Mouse (Mus musculus) cerebellum, adult (tissue): ENCODE data around the gene Zfp980.
"Not testable (repeated sequence)": the region's sequence is repeated elsewhere in the genome, so short reads cannot be mapped to it uniquely, and the experiment has no call there.

ENCODE experiments used
- ATAC-seq: cut with Nextera tagmentation; 2 replicates; pipeline ENCODE4 v1.9.2; 2017; ENCODE audit warnings: mild to moderate bottlenecking, moderate library complexity, mixed read lengths; ENCODE audit not compliant: insufficient number of reproducible peaks, low FRiP score, low TSS enrichment

Zfp980 gene

DNA sequence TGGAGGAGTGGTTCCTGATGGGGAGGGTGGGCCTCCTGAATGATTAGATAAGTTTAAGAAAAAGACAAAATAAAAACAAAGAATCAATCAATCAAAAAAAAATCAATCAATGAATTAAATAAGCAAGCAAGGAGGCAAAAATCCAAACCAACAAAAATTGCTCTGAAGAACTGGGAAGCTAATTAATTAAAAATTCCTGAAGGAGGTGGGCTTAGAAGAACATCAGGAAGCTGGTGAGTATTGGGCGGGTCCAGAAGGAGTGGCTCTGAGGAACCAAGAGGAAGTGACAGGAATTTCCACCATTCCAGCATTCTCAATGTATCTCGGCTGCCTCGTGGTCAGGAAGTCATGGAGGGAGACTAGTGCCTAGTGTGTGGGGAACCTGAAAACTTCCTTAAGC is at the start of gene Zfp980:
Zfp980 (plus strand) TSS at position 301 of the 400 bp plus-strand sequence.
- not testable (repeated sequence) for ATAC-seq

DNA sequence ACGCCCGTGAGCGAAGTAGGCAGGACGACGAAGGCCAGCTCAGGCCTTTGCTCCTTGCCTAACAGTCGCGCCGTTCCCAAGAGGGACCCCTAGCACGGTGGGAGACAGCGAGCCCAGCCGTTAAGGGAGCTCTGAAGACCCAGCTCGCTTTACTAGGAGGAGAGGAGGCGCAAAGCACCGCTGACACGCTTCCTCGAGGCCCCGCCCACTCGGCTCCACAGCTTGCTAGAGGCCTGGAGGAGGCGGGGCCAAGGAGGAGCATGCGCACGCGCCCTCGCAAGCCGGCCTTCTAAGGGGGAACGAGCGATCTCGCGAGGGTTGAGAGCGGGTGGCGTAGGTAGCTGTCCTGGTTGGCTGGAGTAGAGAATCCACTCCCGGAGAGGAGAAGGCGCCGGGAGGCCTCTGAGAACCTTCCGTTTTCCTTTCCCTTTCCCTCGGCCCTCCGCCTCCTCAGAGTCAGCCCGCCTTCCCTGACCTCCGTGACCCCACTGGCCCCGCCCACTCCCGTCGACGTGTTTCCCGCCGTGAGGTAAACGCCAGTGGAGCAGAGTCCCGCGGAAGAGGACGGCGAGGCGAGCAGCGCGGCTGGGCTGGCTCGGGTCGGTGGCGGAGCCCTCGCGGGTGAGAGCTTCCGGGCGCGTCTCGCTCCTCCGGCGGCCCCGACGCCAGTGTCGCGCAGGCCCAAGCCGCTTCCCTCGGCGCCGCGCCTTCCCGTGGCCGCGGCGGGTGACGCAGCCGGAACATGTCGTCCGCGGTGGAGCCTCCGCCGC is 29.9 kb upstream of the Zfp980 start:
- ATAC-seq, result not testable (repeated sequence)

DNA sequence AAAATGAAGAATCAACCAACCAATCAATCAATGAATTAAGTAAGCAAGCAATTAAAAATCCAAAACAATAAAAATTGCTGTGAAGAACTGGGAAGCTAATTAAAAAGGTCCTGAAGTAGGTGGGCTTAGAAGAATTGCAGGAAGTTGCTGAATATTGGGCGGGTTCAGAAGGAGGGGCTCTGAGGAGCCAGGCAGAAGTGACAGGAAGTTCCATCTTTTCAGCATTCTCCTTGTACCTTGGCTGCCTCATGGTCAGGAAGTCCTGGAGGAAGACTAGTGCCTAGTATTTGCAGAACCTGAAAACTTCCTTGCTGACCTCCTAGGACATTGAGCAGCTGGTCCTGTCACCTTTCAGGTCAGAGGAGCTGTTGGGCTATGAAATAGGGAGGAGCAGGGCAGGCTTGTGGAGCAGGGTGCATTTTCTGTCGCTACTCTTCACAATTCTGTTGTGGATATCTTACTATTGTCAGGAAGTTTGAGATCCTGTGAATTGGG is 3.8 kb downstream of the Zfp980 start:
- ATAC-seq, result not testable (repeated sequence)

DNA sequence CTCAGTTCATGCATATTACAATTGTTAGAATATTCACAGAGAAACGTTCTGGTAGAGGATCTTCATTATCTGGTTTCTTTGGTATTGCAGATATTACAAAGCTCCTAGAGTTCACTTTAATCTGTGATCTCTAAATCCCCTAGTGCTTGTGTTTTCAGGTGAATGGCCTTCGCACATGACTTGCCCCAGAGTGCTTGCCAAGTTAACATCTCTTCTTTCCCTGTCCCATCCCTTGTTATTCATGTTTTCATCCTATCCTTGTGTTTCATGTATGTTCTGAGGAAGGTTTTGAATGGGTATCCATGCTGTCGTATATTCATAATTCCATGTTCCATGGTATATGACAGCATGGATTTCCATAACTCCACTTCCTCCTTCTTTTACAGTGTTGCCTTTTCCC is 9.7 kb downstream of the Zfp980 start:
- not testable (repeated sequence) for ATAC-seq

DNA sequence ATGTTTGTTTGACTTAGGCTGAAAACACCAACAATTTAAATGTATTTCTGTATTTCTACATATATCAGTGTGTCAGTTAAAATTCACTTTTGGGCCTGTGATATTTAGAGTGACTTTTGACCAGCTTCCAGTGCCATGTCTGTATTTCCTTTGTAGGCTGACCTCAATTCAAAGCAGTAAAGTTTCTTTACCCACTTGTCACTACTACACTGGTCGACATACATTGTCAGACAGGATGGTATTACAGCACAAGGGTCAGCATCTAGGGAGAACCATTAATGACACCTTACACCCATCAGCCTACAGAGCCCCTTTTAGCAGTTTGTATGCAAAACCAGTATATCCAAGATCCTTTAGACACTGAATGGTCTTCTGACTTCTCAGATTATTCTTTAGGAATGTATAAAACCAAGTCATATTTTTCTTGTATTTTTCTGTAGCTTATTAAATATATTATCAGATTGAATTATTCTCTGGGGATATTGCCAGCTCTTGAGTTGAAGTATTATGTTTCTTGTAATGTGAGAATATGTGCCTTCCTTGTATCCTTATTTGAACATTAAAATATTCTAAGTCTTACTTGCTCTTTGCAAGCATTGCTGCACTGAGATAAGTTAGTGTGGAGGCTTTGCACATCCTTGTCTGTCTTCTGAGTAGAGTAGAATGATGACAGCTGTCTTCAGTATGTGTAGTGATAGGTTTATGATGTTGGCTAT is 10.3 kb downstream of the Zfp980 start:
- not testable (repeated sequence) for ATAC-seq

DNA sequence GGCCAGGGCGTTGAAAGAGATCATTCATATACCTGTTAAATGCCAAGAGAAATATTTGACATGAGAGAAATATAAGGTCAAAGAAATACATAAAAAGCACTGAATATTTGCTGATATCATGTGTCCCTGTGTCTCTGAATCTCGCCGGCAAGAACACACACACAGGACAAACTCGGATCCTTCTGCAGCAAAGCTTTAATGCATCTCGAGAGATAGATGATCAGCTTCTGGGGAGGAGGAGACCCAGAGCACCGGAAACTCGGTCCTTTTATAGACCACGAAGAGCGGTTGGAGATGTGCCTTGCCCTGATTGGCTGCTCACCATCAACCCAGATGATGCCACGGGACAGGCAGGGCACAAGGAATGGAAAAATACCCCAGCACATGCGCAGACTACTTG is 11.5 kb downstream of the Zfp980 start:
- not testable (repeated sequence) for ATAC-seq

DNA sequence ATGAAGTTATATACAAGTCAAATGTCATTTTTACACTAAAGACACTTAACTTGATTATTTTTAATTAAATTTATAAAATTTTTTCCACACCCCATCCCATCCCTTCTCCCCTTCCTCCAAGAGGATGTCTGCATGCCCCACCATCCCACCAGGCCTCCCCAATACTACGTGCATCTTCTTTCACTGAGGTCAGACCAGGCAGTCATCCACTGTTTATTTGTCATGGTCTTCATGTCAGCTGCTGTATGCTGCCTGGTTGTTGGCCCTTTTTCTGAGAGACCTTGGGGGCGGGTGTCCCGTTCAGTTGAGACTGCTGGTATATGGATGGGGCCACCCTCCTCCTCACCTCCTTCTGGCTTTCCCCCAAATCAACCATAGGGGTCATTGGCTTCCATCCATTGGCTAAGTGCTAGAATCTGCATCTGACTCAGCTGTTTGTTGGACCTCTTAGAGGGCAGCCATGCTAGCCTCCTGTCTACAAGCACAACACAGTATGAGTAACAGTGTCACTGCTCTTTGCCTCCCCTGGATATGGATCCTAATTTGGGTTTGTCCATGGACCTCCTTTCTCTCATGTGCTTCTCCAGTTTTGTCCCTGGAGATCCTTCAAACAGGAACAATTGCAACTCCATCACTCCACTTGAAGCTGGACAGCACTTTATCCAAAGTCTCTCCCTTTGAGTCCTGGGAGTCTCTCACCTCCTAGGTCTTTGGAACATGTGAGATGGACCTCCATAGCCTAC is 12.7 kb downstream of the Zfp980 start:
- not testable (repeated sequence) for ATAC-seq

DNA sequence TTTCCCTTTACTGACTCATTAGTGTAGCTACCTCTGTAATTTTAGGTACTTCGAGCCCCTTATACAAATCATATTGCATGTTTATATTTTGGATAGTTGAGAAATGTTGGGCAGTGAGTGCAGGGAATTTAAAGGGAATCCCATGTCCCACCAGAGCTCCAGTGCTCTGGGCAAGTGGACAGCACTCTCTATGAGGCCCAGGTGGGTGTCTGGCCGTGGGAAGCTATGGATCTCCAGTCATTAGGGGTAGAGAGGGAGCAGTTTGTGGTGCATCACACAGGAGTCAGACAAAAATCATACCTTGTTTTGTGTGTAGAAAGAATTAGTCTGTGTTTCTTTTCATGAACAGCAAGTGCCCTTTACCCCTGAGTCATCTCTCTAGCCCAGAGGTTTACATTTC is 15.6 kb downstream of the Zfp980 start:
- not testable (repeated sequence) for ATAC-seq

DNA sequence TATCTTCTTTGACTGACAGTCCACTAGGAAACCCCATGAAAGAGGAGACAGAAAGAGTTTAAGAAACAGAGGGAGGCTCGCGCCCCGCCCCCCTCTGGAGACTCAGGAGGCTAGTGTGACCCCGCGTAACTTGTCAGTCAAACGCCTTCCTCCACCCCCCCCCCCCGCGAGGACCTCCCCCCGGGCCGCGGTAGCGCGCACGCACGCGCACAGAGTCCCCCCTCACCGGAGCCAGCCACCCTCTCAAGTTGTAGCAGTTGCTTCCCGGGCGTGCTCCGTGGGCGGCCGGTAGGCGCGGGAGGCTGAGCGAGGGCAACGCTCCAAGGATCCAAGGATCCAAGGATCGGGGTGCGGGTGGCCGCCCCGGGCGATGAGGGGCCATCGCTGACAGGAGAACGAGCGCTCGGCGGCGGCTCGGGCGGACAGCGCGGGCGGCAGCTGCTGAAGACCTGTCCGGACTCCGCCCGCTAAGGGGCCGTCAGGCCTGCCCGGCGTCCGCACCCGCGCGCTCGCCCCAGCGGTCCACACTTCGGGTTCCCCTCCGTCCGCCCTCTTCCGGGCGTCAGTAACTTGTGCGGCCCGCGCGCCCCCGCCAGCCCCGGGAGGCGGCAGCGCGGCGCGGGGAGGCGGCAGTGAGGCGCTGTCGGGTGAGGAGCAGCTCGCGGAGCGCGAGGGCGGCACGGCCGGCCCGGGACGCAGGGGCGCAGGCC is 74.6 kb downstream of the Zfp980 start:
- ATAC-seq, result not testable (repeated sequence)

DNA sequence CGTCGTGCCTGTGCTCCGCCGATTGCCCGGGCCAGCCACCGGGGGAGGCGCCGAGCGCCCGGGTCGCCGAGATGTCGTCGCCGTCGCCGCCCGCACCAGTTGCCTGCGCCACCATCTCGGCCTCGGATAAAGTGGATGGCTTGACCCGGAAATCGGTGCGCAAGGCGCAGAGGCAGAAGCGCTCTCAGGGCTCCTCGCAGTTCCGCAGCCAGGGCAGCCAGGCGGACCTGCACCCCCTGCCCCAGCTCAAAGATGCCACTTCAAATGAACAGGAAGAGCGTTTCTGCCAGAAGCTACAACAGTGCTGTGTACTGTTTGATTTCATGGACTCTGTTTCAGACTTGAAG is 75.1 kb downstream of the Zfp980 start:
- not testable (repeated sequence) for ATAC-seq
